Mouse (Mus musculus) neural tube, embryonic 11.5 days (tissue): ENCODE measurements at regions not wholly inside any gene's neighbourhood (a gene's known extent, or its start where the extent isn't known, plus 50 kb on each side); places are given as distances from the start of the nearest gene placed in this dataset.

Experiments used
- ATAC-seq: fragments of 200-750 bp; cut with Nextera tagmentation; 2 replicates; pipeline ENCODE4 v1.8.0; 2017; ENCODE audit warnings: moderate number of reproducible peaks, mild to moderate bottlenecking, moderate TSS enrichment, moderate library complexity; ENCODE audit not compliant: insufficient read depth, low FRiP score, low TSS enrichment
- DNase-seq: peaks from one replicate; pipeline ENCODE4 v3.0.0-alpha.2; 2015; ENCODE audit warnings: low spot score
- H3K27ac ChIP-seq: fragments of 300-500 bp; sonication (generic); 2 replicates; pipeline ENCODE4 v1.5.1; 2014; ENCODE audit warnings: low read depth, mild to moderate bottlenecking, low read length
- H3K27me3 ChIP-seq: fragments of 300-500 bp; sonication (generic); 2 replicates; pipeline ENCODE4 v1.6.1; 2014; ENCODE audit warnings: mild to moderate bottlenecking, low read length, mixed read lengths; ENCODE audit not compliant: control insufficient read depth, insufficient read depth
- H3K36me3 ChIP-seq: fragments of 300-500 bp; sonication (generic); 2 replicates; pipeline ENCODE4 v1.6.1; 2014; ENCODE audit warnings: mild to moderate bottlenecking, low read length, moderate library complexity, mixed read lengths; ENCODE audit not compliant: control insufficient read depth, insufficient read depth
- H3K4me1 ChIP-seq: fragments of 300-500 bp; sonication (generic); 2 replicates; pipeline ENCODE4 v1.6.1; 2014; ENCODE audit warnings: low read length, mixed read lengths; ENCODE audit not compliant: control insufficient read depth, insufficient read depth
- H3K4me2 ChIP-seq: fragments of 300-500 bp; sonication (generic); 2 replicates; pipeline ENCODE4 v1.6.1; 2014; ENCODE audit warnings: low read depth, mild to moderate bottlenecking, moderate library complexity
- H3K4me3 ChIP-seq: fragments of 300-500 bp; sonication (generic); 2 replicates; pipeline ENCODE4 v1.5.1; 2014; ENCODE audit warnings: low read depth, low read length
- H3K9ac ChIP-seq: fragments of 300-500 bp; sonication (generic); 2 replicates; pipeline ENCODE4 v1.6.1; 2014; ENCODE audit warnings: mild to moderate bottlenecking, low read length
- H3K9me3 ChIP-seq: fragments of 300-500 bp; sonication (generic); 2 replicates; pipeline ENCODE4 v1.6.1; 2016; ENCODE audit warnings: low read length; ENCODE audit not compliant: control insufficient read depth
- WGBS: fragments of 180-500 bp; shearing (Covaris S2); extraction: QIAGEN DNeasy Blood & Tissue Kit; methylation state at CpG from one replicate; pipeline ENCODE4 v1.1.7; 2014; 5-methylcytosine and 5-hydroxymethylcytosine counted together

GRCm38 (mm10) chr4:89431520-89431919 is 120.7 kb upstream of the Cdkn2b start:
- Histone ChIP-seq H3K4me3 (no peak overlapping the region), H3K27ac (no peak overlapping the region), H3K4me1 (no peaks in the 10 kb centered on the region), H3K9ac (no peak overlapping the region), H3K36me3 (no peaks in the 10 kb centered on the region), H3K4me2 (no peak overlapping the region), H3K9me3 (no peaks in the 10 kb centered on the region), H3K27me3 (no peaks in the 10 kb centered on the region)
- 81% methylated on average over 6 of the region's 6 CpGs for WGBS
- DNase-seq (no peak), ATAC-seq (no peak)

GRCm38 (mm10) chr4:89428465-89428864 is 117.6 kb upstream of the Cdkn2b start:
- 76% methylated on average over 1 of the region's 1 CpGs for WGBS
- Histone ChIP-seq H3K36me3 (no peaks in the 10 kb centered on the region), H3K27me3 (no peaks in the 10 kb centered on the region)

GRCm38 (mm10) chr4:89427345-89428293 is 116.8 kb upstream of the Cdkn2b start:
- ATAC-seq (no peak), DNase-seq (peak; percentile 30)
- H3K4me1 ChIP-seq, result no peaks in the 10 kb centered on the region
- H3K27ac ChIP-seq, result no peak overlapping the region
- no peaks in the 10 kb centered on the region for H3K36me3 ChIP-seq
- no peak overlapping the region for H3K9ac ChIP-seq
- H3K4me3 ChIP-seq, result no peak overlapping the region
- WGBS, result 56% methylated on average over 9 of the region's 9 CpGs
- H3K27me3 ChIP-seq, result no peaks in the 10 kb centered on the region
- H3K4me2 ChIP-seq, result no peak overlapping the region
- H3K9me3 ChIP-seq, result no peaks in the 10 kb centered on the region

More at GRCm38 (mm10) chr4:89428465-89428864, 117.6 kb upstream of the Cdkn2b start:
- Histone ChIP-seq H3K27ac (no peak overlapping the region), H3K4me3 (no peak overlapping the region), H3K4me2 (no peak overlapping the region), H3K9ac (no peak overlapping the region), H3K9me3 (no peaks in the 10 kb centered on the region), H3K4me1 (no peaks in the 10 kb centered on the region)
- no peak for DNase-seq
- ATAC-seq, result no peak

GRCm38 (mm10) chr4:89425916-89426315 is 115.1 kb upstream of the Cdkn2b start:
- no peak for DNase-seq
- no peak overlapping the region for H3K4me2 ChIP-seq
- H3K27ac ChIP-seq, result no peak overlapping the region
- H3K9me3 ChIP-seq, result no peaks in the 10 kb centered on the region
- H3K27me3 ChIP-seq, result no peaks in the 10 kb centered on the region
- no peak for ATAC-seq
- WGBS, result 67% methylated on average over 2 of the region's 2 CpGs
- no peaks in the 10 kb centered on the region for H3K4me1 ChIP-seq
- no peak overlapping the region for H3K9ac ChIP-seq
- H3K36me3 ChIP-seq, result no peaks in the 10 kb centered on the region
- H3K4me3 ChIP-seq, result no peak overlapping the region

- ATAC-seq (no peak), DNase-seq (no peak)
- Histone ChIP-seq H3K4me2 (no peak overlapping the region), H3K9me3 (no peaks in the 10 kb centered on the region), H3K4me1 (no peaks in the 10 kb centered on the region), H3K27ac (no peak overlapping the region), H3K36me3 (no peaks in the 10 kb centered on the region), H3K9ac (no peak overlapping the region), H3K27me3 (no peaks in the 10 kb centered on the region), H3K4me3 (no peak overlapping the region)
- WGBS, result 68% methylated on average over 6 of the region's 6 CpGs
These were observed 111.0 kb upstream of the Cdkn2b start for GRCm38 (mm10) chr4:89421694-89422354.

- Histone ChIP-seq H3K9ac (no peak overlapping the region), H3K4me2 (no peak overlapping the region), H3K36me3 (no peaks in the 10 kb centered on the region), H3K4me1 (no peaks in the 10 kb centered on the region), H3K4me3 (no peak overlapping the region), H3K27me3 (no peaks in the 10 kb centered on the region), H3K27ac (no peak overlapping the region), H3K9me3 (no peaks in the 10 kb centered on the region)
- 86% methylated on average over 5 of the region's 5 CpGs for WGBS
- DNase-seq, result no peak
- ATAC-seq, result no peak
These were observed 110.0 kb upstream of the Cdkn2b start for GRCm38 (mm10) chr4:89420868-89421267.

- Histone ChIP-seq H3K4me2 (no peak overlapping the region), H3K9ac (no peak overlapping the region), H3K9me3 (no peaks in the 10 kb centered on the region), H3K4me3 (no peak overlapping the region), H3K36me3 (no peaks in the 10 kb centered on the region), H3K27ac (no peak overlapping the region), H3K4me1 (no peaks in the 10 kb centered on the region), H3K27me3 (no peaks in the 10 kb centered on the region)
- ATAC-seq (no peak), DNase-seq (no peak)
- 91% methylated on average over 7 of the region's 7 CpGs for WGBS
These were observed 108.7 kb upstream of the Cdkn2b start for GRCm38 (mm10) chr4:89419507-89419906.

- DNase-seq, result no peak
- H3K4me1 ChIP-seq, result no peaks in the 10 kb centered on the region
- ATAC-seq, result no peak
- H3K27ac ChIP-seq, result no peak overlapping the region
- no peak overlapping the region for H3K4me3 ChIP-seq
- no peaks in the 10 kb centered on the region for H3K9me3 ChIP-seq
- H3K9ac ChIP-seq, result no peak overlapping the region
- no peak overlapping the region for H3K4me2 ChIP-seq
- H3K27me3 ChIP-seq, result no peaks in the 10 kb centered on the region
- WGBS, result 86% methylated on average over 2 of the region's 2 CpGs
- no peaks in the 10 kb centered on the region for H3K36me3 ChIP-seq
These were observed 94.9 kb upstream of the Cdkn2b start for GRCm38 (mm10) chr4:89405624-89406167.
